In the genomic region with DNA sequence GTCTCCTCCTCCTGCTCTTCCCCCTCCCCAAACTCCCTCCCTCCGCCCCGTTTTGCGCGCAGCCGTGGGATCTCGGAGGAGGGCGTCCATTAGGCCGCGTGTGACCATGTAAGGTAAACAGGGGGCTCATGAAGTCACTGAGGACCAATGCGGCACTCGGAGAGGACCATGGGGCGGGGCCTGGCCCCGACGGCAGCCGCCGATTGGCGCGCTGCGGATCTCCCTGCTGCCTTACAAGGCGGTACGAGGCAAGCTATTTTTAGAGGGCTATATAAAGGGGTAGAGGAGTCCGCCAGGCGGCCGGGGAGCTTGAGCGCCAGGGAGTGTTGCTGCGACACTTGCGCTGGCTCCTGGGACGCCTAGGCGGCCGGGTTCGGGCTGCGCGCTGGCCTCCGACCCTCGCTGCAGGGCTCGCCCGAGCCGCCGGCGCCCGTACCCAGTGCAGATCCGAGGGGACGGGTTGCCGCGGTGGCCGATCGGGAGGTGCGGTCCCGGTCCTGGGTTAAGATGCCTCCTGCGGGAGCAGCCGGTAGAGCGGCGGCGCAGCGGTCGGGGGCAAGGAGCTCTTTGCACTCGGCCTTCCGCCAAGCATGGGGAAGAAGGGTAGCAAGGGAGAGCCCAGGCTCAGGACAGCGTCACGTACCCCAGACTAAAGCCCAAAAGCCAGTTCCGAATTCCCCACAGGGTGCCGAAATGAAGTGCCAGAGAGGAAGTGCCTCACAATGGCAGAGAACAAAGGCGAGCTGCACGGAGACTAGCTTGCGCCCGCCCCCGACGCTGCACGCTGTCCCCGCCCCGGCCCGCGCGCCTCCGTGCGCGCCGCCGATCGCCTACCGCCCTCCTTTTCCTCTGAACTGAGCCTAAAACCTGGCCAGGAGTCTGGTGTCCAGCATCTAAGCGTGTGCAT, we compare ENCODE assay signal across 1 mouse cellular context.
TF ChIP-seq lines count a peak whose summit lies in the region.

Gene Klf7 (minus strand): TSS at position 724 of the 907 bp plus-strand sequence.

TF ChIP-seq in MEL, 35 proteins besides CTCF, POLR2A, EP300 and RAD21 (continued from another document):
- TF ChIP-seq ZMIZ1 (IDR thresholded peaks at IDR 0.05; ENCODE audit: low read depth, low read length), result peak; percentile 89
- peak; percentile 84 for TF ChIP-seq MAZ (IDR thresholded peaks at IDR 0.05; ENCODE audit: low read depth, low read length)
- TF ChIP-seq RCOR1 (IDR thresholded peaks at IDR 0.05; ENCODE audit: low read depth, low read length), result no peak
- no peak for TF ChIP-seq USF2 (IDR thresholded peaks at IDR 0.05; ENCODE audit: borderline replicate concordance in 1 of 2, insufficient read depth in 1 of 2, low read depth in 1 of 2, low read length in 2 of 2)
- TF ChIP-seq TBP (IDR thresholded peaks at IDR 0.05; ENCODE audit: low read depth, low read length), result peak; percentile 68
- no peak for TF ChIP-seq CHD2 (IDR thresholded peaks at IDR 0.05; ENCODE audit: low read length)
- TF ChIP-seq E2F4 (IDR thresholded peaks at IDR 0.05; ENCODE audit: borderline replicate concordance, low read depth, low read length), result no peak
- TF ChIP-seq SIN3A (IDR thresholded peaks at IDR 0.05; ENCODE audit: low read length), result peak; percentile 61
- TF ChIP-seq ETS1 (IDR thresholded peaks at IDR 0.05; ENCODE audit: low read depth, low read length), result peak; percentile 50; the same call in 1 of the 2 replicates
- TF ChIP-seq ZKSCAN1 (IDR thresholded peaks at IDR 0.05; ENCODE audit: low read depth, low read length), result no peak
- TF ChIP-seq NELFE (IDR thresholded peaks at IDR 0.05; ENCODE audit: low read depth, low read length), result peak; percentile 86
- no peak for TF ChIP-seq GATA1 (IDR thresholded peaks at IDR 0.05; ENCODE audit: low read depth, low read length)
- no peak for TF ChIP-seq ZC3H11A (IDR thresholded peaks at IDR 0.05; ENCODE audit: low read depth, low read length)
- TF ChIP-seq KAT2A (conservative IDR thresholded peaks at IDR 0.05; ENCODE audit: low read depth, low read length), result no peak
- no peak for TF ChIP-seq ZNF384 (IDR thresholded peaks at IDR 0.05; ENCODE audit: low read depth, low read length)
- peak; percentile 49; the same call in 1 of the 2 replicates for TF ChIP-seq NRF1 (IDR thresholded peaks at IDR 0.05; ENCODE audit: insufficient read depth, low read depth, low read length, poor library complexity, severe bottlenecking)
